ENCODE assay signal across 23 mouse cellular contexts in the genomic region with DNA sequence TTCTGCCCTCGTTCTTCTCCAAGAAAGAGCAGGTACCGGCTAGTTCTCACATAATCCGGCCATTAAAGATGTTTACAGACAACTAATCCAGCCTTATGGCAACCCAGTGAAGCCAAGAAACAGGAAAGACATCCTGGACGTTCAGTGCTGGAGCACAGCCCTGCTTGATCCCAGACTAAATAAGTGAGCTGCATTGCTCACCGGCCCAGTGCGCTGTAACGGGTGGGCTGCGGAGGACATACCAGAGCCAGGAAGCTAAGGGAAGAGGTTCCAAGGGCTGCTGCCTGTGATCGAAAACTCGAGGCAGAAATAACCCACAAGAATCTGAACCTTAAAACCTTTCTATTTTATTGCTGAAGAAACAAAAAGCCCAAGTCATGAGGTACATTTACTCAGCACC. TPM values are rescaled to one million over a fixed set of nuclear protein-coding genes. Genes with fewer than 3 reads are reported as not detected.
DNase-seq lines count a peak whose midpoint lies in the region; ATAC-seq and TF ChIP-seq lines count a peak whose summit lies in the region.
"Had no signal": no experiment of that assay in that cellular context is flagged by ENCODE, and none has a peak within 500 bp of the region (broad histone marks: within the 10 kb centered on the region; RNA-seq: fewer than 3 reads in every experiment).

No protein-coding gene starts in this region.

- no peaks in the 10 kb centered on the region for H3K36me3 ChIP-seq in hindbrain, embryonic 14.5 days (replicated peaks; ENCODE audit: control insufficient read depth, insufficient read depth)
- no peaks in the 10 kb centered on the region for H3K36me3 ChIP-seq in hindbrain, embryonic 11.5 days (ENCODE audit: control insufficient read depth, insufficient read depth, low read length)
- H3K36me3 ChIP-seq in forebrain, embryonic 14.5 days (ENCODE audit: control insufficient read depth, insufficient read depth, low read length): no peaks in the 10 kb centered on the region
- no peaks in the 10 kb centered on the region for H3K36me3 ChIP-seq in neural tube, embryonic 15.5 days
- H3K36me3 ChIP-seq: embryonic facial prominence, embryonic 13.5 days; heart, embryonic 10.5 days had no signal

- H3K9ac ChIP-seq in hindbrain, embryonic 14.5 days: no peak overlapping the region
- H3K9ac ChIP-seq in hindbrain, embryonic 11.5 days (ENCODE audit: low read depth, low read length): no peak overlapping the region
- H3K9ac ChIP-seq in forebrain, embryonic 14.5 days (ENCODE audit: low read length): no peak overlapping the region
- no peak overlapping the region for H3K9ac ChIP-seq in neural tube, embryonic 15.5 days (replicated peaks)
- H3K9ac ChIP-seq: embryonic facial prominence, embryonic 13.5 days had no signal

- H3K27ac ChIP-seq in hindbrain, embryonic 14.5 days: peak overlapping the region; percentile 59
- H3K27ac ChIP-seq in hindbrain, embryonic 11.5 days (ENCODE audit: low read depth, low read length): no peak overlapping the region
- peak overlapping the region; percentile 20 for H3K27ac ChIP-seq in left cerebral cortex, adult 2 months
- H3K27ac ChIP-seq in forebrain, embryonic 14.5 days (ENCODE audit: low read depth, low read length): peak overlapping the region; percentile 84
- peak overlapping the region; percentile 60 for H3K27ac ChIP-seq in neural tube, embryonic 15.5 days (replicated peaks)
- H3K27ac ChIP-seq: embryonic facial prominence, embryonic 13.5 days; heart, embryonic 10.5 days had no signal

- no peaks in the 10 kb centered on the region for H3K9me3 ChIP-seq in hindbrain, embryonic 14.5 days (ENCODE audit: control insufficient read depth, low read length)
- no peaks in the 10 kb centered on the region for H3K9me3 ChIP-seq in hindbrain, embryonic 11.5 days (ENCODE audit: control insufficient read depth, low read length)
- no peaks in the 10 kb centered on the region for H3K9me3 ChIP-seq in forebrain, embryonic 14.5 days (replicated peaks; ENCODE audit: control insufficient read depth, low read length)
- H3K9me3 ChIP-seq in neural tube, embryonic 15.5 days (replicated peaks): no peaks in the 10 kb centered on the region
- H3K9me3 ChIP-seq: embryonic facial prominence, embryonic 13.5 days; heart, embryonic 10.5 days had no signal

- DNase-seq in hindbrain, embryonic 14.5 days (ENCODE audit: low spot score): no peak
- DNase-seq in hindbrain, embryonic 11.5 days (ENCODE audit: low spot score): no peak
- no peak for DNase-seq in left cerebral cortex, adult 2 months (ENCODE audit: extremely low spot score in 1 of 2, low spot score in 2 of 2)
- no peak for DNase-seq in left cerebral cortex, adult 8-10 months (ENCODE audit: low spot score in 2 of 2)
- peak; percentile 20 for DNase-seq in forebrain, embryonic 14.5 days (ENCODE audit: low spot score)
- DNase-seq in gastrocnemius, postnatal 10 days: no peak
- DNase-seq: adrenal gland, postnatal 10 days; cerebellum, adult 11-12 months; gastrocnemius, postnatal 14 days; heart, postnatal 10 days; lung, adult 18-20 months had no signal

- H3K4me2 ChIP-seq in hindbrain, embryonic 14.5 days (replicated peaks): no peak overlapping the region
- H3K4me2 ChIP-seq in hindbrain, embryonic 11.5 days (replicated peaks; ENCODE audit: low read depth, low read length): no peak overlapping the region
- H3K4me2 ChIP-seq in forebrain, embryonic 14.5 days (ENCODE audit: low read length): no peak overlapping the region
- no peak overlapping the region for H3K4me2 ChIP-seq in neural tube, embryonic 15.5 days
- H3K4me2 ChIP-seq: embryonic facial prominence, embryonic 13.5 days had no signal

- no peak for TF ChIP-seq CTCF in left cerebral cortex, adult 2 months (IDR thresholded peaks at IDR 0.05)

- H3K4me1 ChIP-seq in hindbrain, embryonic 14.5 days (replicated peaks; ENCODE audit: control insufficient read depth, insufficient read depth, low read length): no peaks in the 10 kb centered on the region; the same call in 1 of the 2 replicates
- no peaks in the 10 kb centered on the region for H3K4me1 ChIP-seq in hindbrain, embryonic 11.5 days (replicated peaks; ENCODE audit: control insufficient read depth, insufficient read depth, low read length)
- H3K4me1 ChIP-seq in forebrain, embryonic 14.5 days (ENCODE audit: control insufficient read depth, insufficient read depth, low read length): peaks cover 9% of the 10 kb centered on the region
- H3K4me1 ChIP-seq in neural tube, embryonic 15.5 days: peaks cover 17% of the 10 kb centered on the region
- H3K4me1 ChIP-seq: embryonic facial prominence, embryonic 13.5 days; heart, embryonic 10.5 days had no signal

- no peaks in the 10 kb centered on the region for H3K27me3 ChIP-seq in hindbrain, embryonic 14.5 days (ENCODE audit: control insufficient read depth, insufficient read depth, low read length)
- no peaks in the 10 kb centered on the region for H3K27me3 ChIP-seq in hindbrain, embryonic 11.5 days (ENCODE audit: control insufficient read depth, insufficient read depth, low read length)
- H3K27me3 ChIP-seq in forebrain, embryonic 14.5 days (replicated peaks; ENCODE audit: control insufficient read depth, insufficient read depth, low read length): no peaks in the 10 kb centered on the region
- no peaks in the 10 kb centered on the region for H3K27me3 ChIP-seq in neural tube, embryonic 15.5 days (replicated peaks)
- H3K27me3 ChIP-seq: embryonic facial prominence, embryonic 13.5 days had no signal

- no peak overlapping the region for H3K4me3 ChIP-seq in hindbrain, embryonic 14.5 days (replicated peaks; ENCODE audit: low read length)
- no peak overlapping the region for H3K4me3 ChIP-seq in hindbrain, embryonic 11.5 days (ENCODE audit: low read depth, low read length)
- no peak overlapping the region for H3K4me3 ChIP-seq in left cerebral cortex, adult 2 months
- no peak overlapping the region for H3K4me3 ChIP-seq in forebrain, embryonic 14.5 days (ENCODE audit: low read depth, low read length)
- H3K4me3 ChIP-seq in neural tube, embryonic 15.5 days (replicated peaks): no peak overlapping the region
- H3K4me3 ChIP-seq: embryonic facial prominence, embryonic 13.5 days; heart, embryonic 10.5 days; myocyte had no signal

- intact Hi-C loops in left cerebral cortex, adult 2 months (cut with DNase I): loop anchor here (5.0 kb wide), 1 partner anchor 144 kb away; no protein-coding TSS in a partner anchor

- no peak for ATAC-seq in hindbrain, embryonic 14.5 days (ENCODE audit: low FRiP score)
- ATAC-seq in hindbrain, embryonic 11.5 days (ENCODE audit: low FRiP score): no peak
- peak; percentile 45; the same call in 1 of the 2 replicates for ATAC-seq in forebrain, embryonic 14.5 days
- no peak for ATAC-seq in neural tube, embryonic 15.5 days (ENCODE audit: low FRiP score)

- 74% methylated on average over 10 of the region's 10 CpGs for WGBS in hindbrain, embryonic 14.5 days
- 78% methylated on average over 10 of the region's 10 CpGs for WGBS in hindbrain, embryonic 11.5 days
- WGBS in forebrain, embryonic 14.5 days: 62% methylated on average over 10 of the region's 10 CpGs
- 66% methylated on average over 10 of the region's 10 CpGs for WGBS in neural tube, embryonic 15.5 days

RNA-seq across cellular contexts. Expression of gene Reg4, which starts 11.1 kb away (rescaled TPM):
- not detected in 2 replicates for polyA plus RNA-seq in hindbrain, embryonic 14.5 days (2014; fragmentation: Nextera tagmentation; extraction: Ambion mirVana)
- not detected in 2 replicates for polyA plus RNA-seq in hindbrain, embryonic 11.5 days (2014; fragmentation: Nextera tagmentation; extraction: Ambion mirVana)
- not detected for total RNA-seq in left cerebral cortex, adult 2 months (2021)
- total RNA-seq in left cerebral cortex, adult 8-10 months (2022): not detected
- not detected in 2 replicates for polyA plus RNA-seq in forebrain, embryonic 14.5 days (2014; fragmentation: Nextera tagmentation; extraction: Ambion mirVana)
- polyA plus RNA-seq in neural tube, embryonic 15.5 days (2015; fragmentation: Nextera tagmentation; extraction: Ambion mirVana): 0.47 TPM in 1 of 2 replicates, not detected in the other
- not detected for total RNA-seq in gastrocnemius, postnatal 10 days (2021)
- total RNA-seq: adrenal gland, postnatal 10 days; common myeloid progenitor, adult 5-6 weeks; gastrocnemius, postnatal 14 days; heart, postnatal 10 days; left cerebral cortex, postnatal 36 days had no signal
- polyA plus RNA-seq: C2C12; embryonic facial prominence, embryonic 13.5 days; heart, embryonic 10.5 days; kidney, embryonic 14.5 days; liver, adult 2 months; myocyte; stomach, embryonic 14.5 days had no signal

RNA-seq across cellular contexts. Expression of gene Adam30, which starts 50.4 kb away (rescaled TPM):
- not detected in 2 replicates for polyA plus RNA-seq in hindbrain, embryonic 14.5 days (2014; fragmentation: Nextera tagmentation; extraction: Ambion mirVana)
- polyA plus RNA-seq in hindbrain, embryonic 11.5 days (2014; fragmentation: Nextera tagmentation; extraction: Ambion mirVana): not detected in 2 replicates
- total RNA-seq in left cerebral cortex, adult 2 months (2021): not detected
- not detected for total RNA-seq in left cerebral cortex, adult 8-10 months (2022)
- polyA plus RNA-seq in forebrain, embryonic 14.5 days (2014; fragmentation: Nextera tagmentation; extraction: Ambion mirVana): not detected in 2 replicates
- not detected in 2 replicates for polyA plus RNA-seq in neural tube, embryonic 15.5 days (2015; fragmentation: Nextera tagmentation; extraction: Ambion mirVana)
- not detected for total RNA-seq in gastrocnemius, postnatal 10 days (2021)
- total RNA-seq: adrenal gland, postnatal 10 days; gastrocnemius, postnatal 14 days; left cerebral cortex, postnatal 36 days; liver, adult 2 months had no signal
- polyA plus RNA-seq: C2C12; embryonic facial prominence, embryonic 13.5 days; heart, embryonic 10.5 days; intestine, embryonic 14.5 days; kidney, embryonic 14.5 days; liver, adult 2 months; myocyte; stomach, embryonic 14.5 days; thymus, postnatal 0 days had no signal
